Mouse (Mus musculus): ENCODE data around the gene Mycbpap. TPM values are rescaled to one million over a fixed set of nuclear protein-coding genes. Genes with fewer than 3 reads are reported as not detected.

Gene Mycbpap
- total and polyA plus RNA-seq, 3 experiments: 0.12 to 0.17 TPM; not detected in 1

DNA sequence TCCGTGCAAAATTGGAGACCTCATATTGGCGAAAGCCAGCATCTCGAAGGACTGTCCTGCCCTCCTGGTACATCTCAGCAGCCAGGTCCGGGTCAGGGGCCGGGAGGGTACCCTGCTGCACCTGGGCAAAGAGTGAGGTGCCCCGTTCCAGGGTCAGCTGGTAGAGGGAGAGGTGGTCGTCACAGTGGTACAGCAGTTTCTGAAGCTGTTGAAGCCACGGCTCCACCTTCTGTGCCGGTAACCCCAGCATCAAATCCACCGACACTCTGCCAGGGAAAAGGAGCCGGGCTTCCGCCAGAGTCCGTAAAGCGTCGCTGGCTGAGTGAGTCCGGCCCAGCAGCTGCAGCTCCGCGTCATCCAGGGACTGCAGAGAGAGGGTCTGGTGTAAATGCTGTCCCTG is 22.9 kb upstream of the Mycbpap start:
- no peak overlapping the region for H3K27ac ChIP-seq (ENCODE audit: control insufficient read depth, low read depth, low read length)
- H3K27me3 ChIP-seq (ENCODE audit: control insufficient read depth in 1 of 2, insufficient read depth in 2 of 2, low read length in 2 of 2): no peaks in the 10 kb centered on the region
- no peak overlapping the region for H3K9ac ChIP-seq (ENCODE audit: control insufficient read depth, low read depth, low read length, poor library complexity, severe bottlenecking)
- peaks cover 1 to 5% of the 10 kb centered on the region in 2 experiments for H3K36me3 ChIP-seq (ENCODE audit: control insufficient read depth in 1 of 2, insufficient read depth in 2 of 2, low read length in 2 of 2)
- H3K79me2 ChIP-seq (ENCODE audit: control insufficient read depth, insufficient read depth, low read length, poor library complexity): peaks cover 14% of the 10 kb centered on the region
- no peaks in the 10 kb centered on the region for H3K9me3 ChIP-seq (replicated peaks; ENCODE audit: insufficient read depth, low read length)
- TF ChIP-seq ZKSCAN1 (IDR thresholded peaks at IDR 0.05; ENCODE audit: low read depth, low read length): no peak
- TF ChIP-seq NRF1 (IDR thresholded peaks at IDR 0.05; ENCODE audit: insufficient read depth, low read depth, low read length, poor library complexity, severe bottlenecking): no peak
- no peak for TF ChIP-seq GABPA (IDR thresholded peaks at IDR 0.05; ENCODE audit: low read depth, low read length)
- H3K4me1 ChIP-seq (ENCODE audit: control insufficient read depth in 1 of 2, insufficient read depth in 2 of 2, low read length in 2 of 2): peaks cover 0 to 6% of the 10 kb centered on the region in 2 experiments; a peak in 2 of 4 replicates
- H3K4me3 ChIP-seq (ENCODE audit: control insufficient read depth in 1 of 2, insufficient read depth in 1 of 2, low read depth in 2 of 2, low read length in 2 of 2): no peak overlapping the region
- no peak for DNase-seq (ENCODE audit: low read depth, low spot score)

DNA sequence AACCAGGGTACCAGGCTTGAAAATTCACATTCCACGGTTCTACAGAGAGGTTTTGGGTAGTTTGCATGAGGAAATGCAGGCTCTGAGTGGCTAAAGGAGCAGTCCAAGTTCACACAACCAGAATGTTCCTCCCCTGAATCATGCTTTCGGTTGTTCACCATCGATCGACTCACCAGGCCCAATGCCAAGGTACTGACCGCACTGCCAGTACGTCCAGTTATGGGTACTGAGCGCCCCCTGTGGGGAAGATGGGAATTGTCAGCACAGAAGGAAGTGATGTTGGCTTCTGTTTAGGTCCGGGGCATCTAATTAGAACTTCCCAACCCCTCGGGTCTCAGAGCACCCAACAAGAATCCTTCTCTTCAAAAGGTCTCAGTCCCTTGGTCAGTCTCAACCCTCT is 22.4 kb upstream of the Mycbpap start:
- DNase-seq (ENCODE audit: low read depth, low spot score): peak; percentile 61
- Histone ChIP-seq H3K36me3 (ENCODE audit: control insufficient read depth in 1 of 2, insufficient read depth in 2 of 2, low read length in 2 of 2) (peaks cover 1 to 5% of the 10 kb centered on the region in 2 experiments), H3K9ac (ENCODE audit: control insufficient read depth, low read depth, low read length, poor library complexity, severe bottlenecking) (no peak overlapping the region), H3K9me3 (replicated peaks; ENCODE audit: insufficient read depth, low read length) (no peaks in the 10 kb centered on the region), H3K4me3 (ENCODE audit: control insufficient read depth in 1 of 2, insufficient read depth in 1 of 2, low read depth in 2 of 2, low read length in 2 of 2) (no peak overlapping the region), H3K27ac (ENCODE audit: control insufficient read depth, low read depth, low read length) (no peak overlapping the region), H3K4me1 (ENCODE audit: control insufficient read depth in 1 of 2, insufficient read depth in 2 of 2, low read length in 2 of 2) (peaks cover 0 to 6% of the 10 kb centered on the region in 2 experiments; a peak in 2 of 4 replicates), H3K27me3 (ENCODE audit: control insufficient read depth in 1 of 2, insufficient read depth in 2 of 2, low read length in 2 of 2) (no peaks in the 10 kb centered on the region), H3K79me2 (ENCODE audit: control insufficient read depth, insufficient read depth, low read length, poor library complexity) (peaks cover 14% of the 10 kb centered on the region)
- TF ChIP-seq MAFK (IDR thresholded peaks at IDR 0.05; ENCODE audit: borderline replicate concordance, low read depth, low read length): no peak
- peak; percentile 71 to 82 (median 73) for TF ChIP-seq CTCF (IDR thresholded peaks at IDR 0.05 in 2 of 3, conservative IDR thresholded peaks at IDR 0.05 in 1 of 3; ENCODE audit: control insufficient read depth in 1 of 3, insufficient read depth in 1 of 3, low read depth in 2 of 3, low read length in 3 of 3, poor library complexity in 1 of 3, severe bottlenecking in 1 of 3)
- no peak for TF ChIP-seq CHD1 (IDR thresholded peaks at IDR 0.05; ENCODE audit: low read depth, low read length)
- peak; percentile 43 for TF ChIP-seq RAD21 (IDR thresholded peaks at IDR 0.05; ENCODE audit: low read depth, low read length)
- no peak for TF ChIP-seq POLR2AphosphoS2 (IDR thresholded peaks at IDR 0.05; ENCODE audit: low read length)
- no peak for TF ChIP-seq GABPA (IDR thresholded peaks at IDR 0.05; ENCODE audit: low read depth, low read length)
- no peak for TF ChIP-seq MAZ (IDR thresholded peaks at IDR 0.05; ENCODE audit: low read depth, low read length)
- no peak for TF ChIP-seq HCFC1 (IDR thresholded peaks at IDR 0.05; ENCODE audit: low read depth, low read length)
- TF ChIP-seq SMC3 (IDR thresholded peaks at IDR 0.05; ENCODE audit: low read depth, low read length): peak; percentile 31

DNA sequence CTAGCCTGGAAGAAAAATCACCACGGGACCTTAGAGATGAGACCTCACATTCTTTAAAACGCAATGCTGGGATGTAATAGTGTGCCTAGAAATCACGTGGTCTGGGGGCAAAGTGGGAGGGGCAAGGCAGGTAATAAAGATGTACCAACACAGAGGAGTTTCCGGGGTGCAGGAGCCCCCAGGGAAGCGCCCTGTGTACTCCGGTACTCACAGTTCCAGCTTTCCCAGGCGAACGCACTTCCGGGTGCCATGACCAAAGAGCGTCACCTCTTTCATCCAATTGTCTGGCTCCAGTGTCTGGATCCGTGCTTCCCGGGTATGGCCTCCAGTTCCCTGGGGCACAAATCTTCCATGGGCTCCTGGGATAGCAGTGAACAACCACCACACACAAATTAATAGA is 21.8 kb upstream of the Mycbpap start:
- no peak for TF ChIP-seq SMC3 (IDR thresholded peaks at IDR 0.05; ENCODE audit: low read depth, low read length)
- no peak for TF ChIP-seq E2F4 (IDR thresholded peaks at IDR 0.05; ENCODE audit: borderline replicate concordance, low read depth, low read length)
- TF ChIP-seq TAL1 (IDR thresholded peaks at IDR 0.05; ENCODE audit: low read length): no peak
- TF ChIP-seq JUND (IDR thresholded peaks at IDR 0.05; ENCODE audit: low read depth, low read length): no peak
- TF ChIP-seq NRF1 (IDR thresholded peaks at IDR 0.05; ENCODE audit: insufficient read depth, low read depth, low read length, poor library complexity, severe bottlenecking): no peak
- TF ChIP-seq MAFK (IDR thresholded peaks at IDR 0.05; ENCODE audit: borderline replicate concordance, low read depth, low read length): no peak
- no peak for TF ChIP-seq MYC (IDR thresholded peaks at IDR 0.05; ENCODE audit: low read depth, low read length)
- no peak for TF ChIP-seq MAZ (IDR thresholded peaks at IDR 0.05; ENCODE audit: low read depth, low read length)
- TF ChIP-seq CHD1 (IDR thresholded peaks at IDR 0.05; ENCODE audit: low read depth, low read length): no peak
- no peak for TF ChIP-seq MEF2A (IDR thresholded peaks at IDR 0.05; ENCODE audit: extremely low read depth, insufficient replicate concordance, low read depth, low read length, poor library complexity, severe bottlenecking)
- no peak for TF ChIP-seq ZKSCAN1 (IDR thresholded peaks at IDR 0.05; ENCODE audit: low read depth, low read length)
- TF ChIP-seq GABPA (IDR thresholded peaks at IDR 0.05; ENCODE audit: low read depth, low read length): no peak
- TF ChIP-seq POLR2AphosphoS5 (IDR thresholded peaks at IDR 0.05; ENCODE audit: borderline replicate concordance, low read depth, low read length): no peak
- no peak for TF ChIP-seq SIN3A (IDR thresholded peaks at IDR 0.05; ENCODE audit: low read length)
- TF ChIP-seq MXI1 (IDR thresholded peaks at IDR 0.05; ENCODE audit: low read depth, low read length): no peak
- H3K27me3 ChIP-seq (ENCODE audit: control insufficient read depth in 1 of 2, insufficient read depth in 2 of 2, low read length in 2 of 2): no peaks in the 10 kb centered on the region
- H3K36me3 ChIP-seq (ENCODE audit: control insufficient read depth in 1 of 2, insufficient read depth in 2 of 2, low read length in 2 of 2): peaks cover 1 to 5% of the 10 kb centered on the region in 2 experiments
- peaks cover 9% of the 10 kb centered on the region for H3K79me2 ChIP-seq (ENCODE audit: control insufficient read depth, insufficient read depth, low read length, poor library complexity)
- H3K9me3 ChIP-seq (replicated peaks; ENCODE audit: insufficient read depth, low read length): no peaks in the 10 kb centered on the region
- DNase-seq (ENCODE audit: low read depth, low spot score): no peak
- H3K9ac ChIP-seq (ENCODE audit: control insufficient read depth, low read depth, low read length, poor library complexity, severe bottlenecking): no peak overlapping the region
- H3K27ac ChIP-seq (ENCODE audit: control insufficient read depth, low read depth, low read length): no peak overlapping the region
- H3K4me1 ChIP-seq (ENCODE audit: control insufficient read depth in 1 of 2, insufficient read depth in 2 of 2, low read length in 2 of 2): peaks cover 0 to 6% of the 10 kb centered on the region in 2 experiments; a peak in 2 of 4 replicates
- H3K4me3 ChIP-seq (ENCODE audit: control insufficient read depth in 1 of 2, insufficient read depth in 1 of 2, low read depth in 2 of 2, low read length in 2 of 2): no peak overlapping the region
